Mouse (Mus musculus): ENCODE data around the gene Fpr3. TPM values are rescaled to one million over a fixed set of nuclear protein-coding genes. Genes with fewer than 3 reads are reported as not detected.

The Fpr3 gene
- polyA plus RNA-seq, 1 experiment from 2014 or later: not detected

- DNase-seq (ENCODE audit: low spot score) (no peak), ATAC-seq (replicated peaks; ENCODE audit: low FRiP score, low read depth) (no peak)
- H3K27me3 ChIP-seq (ENCODE audit: insufficient read depth, low read length): no peaks in the 10 kb centered on the region
- TF ChIP-seq CTCF (IDR thresholded peaks at IDR 0.05; ENCODE audit: low read depth): peak; percentile 25; the same call in 1 of the 2 replicates
- no peak overlapping the region for H3K9ac ChIP-seq (ENCODE audit: low read depth, low read length)
- H3K27ac ChIP-seq: no peak overlapping the region
- no peak overlapping the region for H3K4me3 ChIP-seq (replicated peaks; ENCODE audit: low read depth, low read length)
- H3K4me1 ChIP-seq (replicated peaks; ENCODE audit: insufficient read depth, low read length): no peaks in the 10 kb centered on the region
- H3K4me2 ChIP-seq (ENCODE audit: low read length): no peak overlapping the region
- 0 out of 2 replicates have a peak, but pooled peaks cover 3% of the 10 kb centered on the region for H3K36me3 ChIP-seq (ENCODE audit: insufficient read depth, low read length)
- H3K9me3 ChIP-seq (replicated peaks; ENCODE audit: low read length): no peaks in the 10 kb centered on the region
- 96% methylated on average over 3 of the region's 3 CpGs for WGBS
Observed at GRCm38 (mm10) chr17:17860110-17860509, 27.5 kb upstream of the Fpr3 start.

GRCm38 (mm10) chr17:17862360-17862759 is 25.3 kb upstream of the Fpr3 start:
- Histone ChIP-seq H3K4me2 (ENCODE audit: low read length) (no peak overlapping the region), H3K4me3 (replicated peaks; ENCODE audit: low read depth, low read length) (no peak overlapping the region), H3K9ac (ENCODE audit: low read depth, low read length) (no peak overlapping the region), H3K36me3 (ENCODE audit: insufficient read depth, low read length) (0 out of 2 replicates have a peak, but pooled peaks cover 3% of the 10 kb centered on the region), H3K27ac (no peak overlapping the region), H3K9me3 (replicated peaks; ENCODE audit: low read length) (no peaks in the 10 kb centered on the region), H3K27me3 (ENCODE audit: insufficient read depth, low read length) (no peaks in the 10 kb centered on the region), H3K4me1 (replicated peaks; ENCODE audit: insufficient read depth, low read length) (no peaks in the 10 kb centered on the region)
- no peak for TF ChIP-seq CTCF (IDR thresholded peaks at IDR 0.05; ENCODE audit: low read depth)
- 60% methylated on average over 1 of the region's 1 CpGs for WGBS
- ATAC-seq (replicated peaks; ENCODE audit: low FRiP score, low read depth): no peak
- no peak for DNase-seq (ENCODE audit: low spot score)

- no peaks in the 10 kb centered on the region for H3K4me1 ChIP-seq (replicated peaks; ENCODE audit: insufficient read depth, low read length)
- no peak overlapping the region for H3K4me3 ChIP-seq (replicated peaks; ENCODE audit: low read depth, low read length)
- no peaks in the 10 kb centered on the region for H3K27me3 ChIP-seq (ENCODE audit: insufficient read depth, low read length)
- DNase-seq (ENCODE audit: low spot score): no peak
- TF ChIP-seq CTCF (IDR thresholded peaks at IDR 0.05; ENCODE audit: low read depth): no peak
- 68% methylated on average over 2 of the region's 2 CpGs for WGBS
- H3K27ac ChIP-seq: no peak overlapping the region
- H3K9ac ChIP-seq (ENCODE audit: low read depth, low read length): no peak overlapping the region
- H3K9me3 ChIP-seq (replicated peaks; ENCODE audit: low read length): no peaks in the 10 kb centered on the region
- no peak for ATAC-seq (replicated peaks; ENCODE audit: low FRiP score, low read depth)
- 0 out of 2 replicates have a peak, but pooled peaks cover 3% of the 10 kb centered on the region for H3K36me3 ChIP-seq (ENCODE audit: insufficient read depth, low read length)
- no peak overlapping the region for H3K4me2 ChIP-seq (ENCODE audit: low read length)
Observed at GRCm38 (mm10) chr17:17865168-17865567, 22.5 kb upstream of the Fpr3 start.

- no peaks in the 10 kb centered on the region for H3K27me3 ChIP-seq (ENCODE audit: insufficient read depth, low read length)
- DNase-seq (ENCODE audit: low spot score) (no peak), ATAC-seq (replicated peaks; ENCODE audit: low FRiP score, low read depth) (no peak)
- H3K4me2 ChIP-seq (ENCODE audit: low read length): no peak overlapping the region
- H3K4me3 ChIP-seq (replicated peaks; ENCODE audit: low read depth, low read length): no peak overlapping the region
- TF ChIP-seq CTCF (IDR thresholded peaks at IDR 0.05; ENCODE audit: low read depth): no peak
- no peak overlapping the region for H3K9ac ChIP-seq (ENCODE audit: low read depth, low read length)
- no peak overlapping the region for H3K27ac ChIP-seq
- no peaks in the 10 kb centered on the region for H3K9me3 ChIP-seq (replicated peaks; ENCODE audit: low read length)
- 85% methylated on average over 11 of the region's 11 CpGs for WGBS
- H3K4me1 ChIP-seq (replicated peaks; ENCODE audit: insufficient read depth, low read length): no peaks in the 10 kb centered on the region
- 0 out of 2 replicates have a peak, but pooled peaks cover 3% of the 10 kb centered on the region for H3K36me3 ChIP-seq (ENCODE audit: insufficient read depth, low read length)
Observed at GRCm38 (mm10) chr17:17866801-17867469, 20.7 kb upstream of the Fpr3 start.

GRCm38 (mm10) chr17:17870892-17871550 is 16.6 kb upstream of the Fpr3 start:
- TF ChIP-seq CTCF (IDR thresholded peaks at IDR 0.05; ENCODE audit: low read depth): no peak
- Histone ChIP-seq H3K27ac (no peak overlapping the region), H3K4me1 (replicated peaks; ENCODE audit: insufficient read depth, low read length) (no peaks in the 10 kb centered on the region), H3K4me2 (ENCODE audit: low read length) (no peak overlapping the region), H3K27me3 (ENCODE audit: insufficient read depth, low read length) (no peaks in the 10 kb centered on the region), H3K36me3 (ENCODE audit: insufficient read depth, low read length) (no peaks in the 10 kb centered on the region), H3K4me3 (replicated peaks; ENCODE audit: low read depth, low read length) (no peak overlapping the region), H3K9me3 (replicated peaks; ENCODE audit: low read length) (no peaks in the 10 kb centered on the region), H3K9ac (ENCODE audit: low read depth, low read length) (no peak overlapping the region)
- ATAC-seq (replicated peaks; ENCODE audit: low FRiP score, low read depth): no peak
- DNase-seq (ENCODE audit: low spot score): no peak
- 80% methylated on average over 2 of the region's 2 CpGs for WGBS

- Histone ChIP-seq H3K27ac (no peak overlapping the region), H3K4me3 (replicated peaks; ENCODE audit: low read depth, low read length) (no peak overlapping the region), H3K4me1 (replicated peaks; ENCODE audit: insufficient read depth, low read length) (no peaks in the 10 kb centered on the region), H3K9me3 (replicated peaks; ENCODE audit: low read length) (no peaks in the 10 kb centered on the region), H3K27me3 (ENCODE audit: insufficient read depth, low read length) (no peaks in the 10 kb centered on the region), H3K36me3 (ENCODE audit: insufficient read depth, low read length) (no peaks in the 10 kb centered on the region), H3K9ac (ENCODE audit: low read depth, low read length) (no peak overlapping the region), H3K4me2 (ENCODE audit: low read length) (no peak overlapping the region)
- DNase-seq (ENCODE audit: low spot score) (no peak), ATAC-seq (replicated peaks; ENCODE audit: low FRiP score, low read depth) (no peak)
- TF ChIP-seq CTCF (IDR thresholded peaks at IDR 0.05; ENCODE audit: low read depth): no peak
- WGBS: 75% methylated on average over 2 of the region's 2 CpGs
Observed at GRCm38 (mm10) chr17:17871697-17872096, 16.0 kb upstream of the Fpr3 start.
